Mouse (Mus musculus) layer of hippocampus, adult 9-11 months (tissue): ENCODE measurements around the gene Fpgs.

Source experiments
- DNase-seq: peaks from one replicate; pipeline ENCODE4 v3.0.0; 2022

The Fpgs gene

DNA sequence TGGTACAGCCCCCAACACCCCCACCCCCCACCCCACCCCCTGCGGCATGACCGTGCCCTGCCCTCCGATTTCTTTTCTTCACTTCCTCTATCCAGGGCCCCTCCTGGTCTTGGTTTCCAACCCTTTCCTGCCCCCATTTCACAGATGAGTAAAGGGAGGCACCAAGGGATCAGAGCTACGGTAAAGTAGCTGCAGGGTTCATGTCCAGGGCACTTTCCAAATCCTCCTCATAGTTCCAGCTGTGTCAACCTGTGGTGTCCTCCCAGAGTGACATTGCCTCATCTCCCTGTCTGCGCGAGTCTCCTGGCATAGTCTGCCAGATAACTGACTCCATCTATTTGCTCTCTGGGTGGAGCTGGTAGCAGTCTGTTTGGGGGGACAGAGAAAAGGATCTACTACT is 38.1 kb downstream of the Fpgs start:
- DNase-seq: no peak

DNA sequence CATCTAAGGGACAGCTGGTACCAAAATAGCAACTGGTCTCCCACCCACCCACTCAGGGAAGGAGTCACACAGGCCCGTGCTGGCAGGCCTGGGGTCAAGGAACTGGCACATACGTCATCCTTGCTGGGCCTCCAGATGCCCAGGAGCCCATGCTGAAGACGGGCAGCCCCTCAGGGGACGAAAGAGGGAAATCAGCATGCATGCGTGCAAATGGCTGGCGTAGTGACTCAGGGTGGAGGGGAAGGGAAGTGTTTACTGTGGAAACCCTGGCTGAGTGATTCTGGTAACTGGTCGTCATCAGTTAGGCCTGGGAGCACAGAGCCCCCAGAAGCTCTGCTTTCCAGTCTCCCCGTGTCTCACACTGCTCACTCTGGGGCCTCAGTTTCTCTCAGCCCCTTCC is 38.6 kb downstream of the Fpgs start:
- no peak for DNase-seq

DNA sequence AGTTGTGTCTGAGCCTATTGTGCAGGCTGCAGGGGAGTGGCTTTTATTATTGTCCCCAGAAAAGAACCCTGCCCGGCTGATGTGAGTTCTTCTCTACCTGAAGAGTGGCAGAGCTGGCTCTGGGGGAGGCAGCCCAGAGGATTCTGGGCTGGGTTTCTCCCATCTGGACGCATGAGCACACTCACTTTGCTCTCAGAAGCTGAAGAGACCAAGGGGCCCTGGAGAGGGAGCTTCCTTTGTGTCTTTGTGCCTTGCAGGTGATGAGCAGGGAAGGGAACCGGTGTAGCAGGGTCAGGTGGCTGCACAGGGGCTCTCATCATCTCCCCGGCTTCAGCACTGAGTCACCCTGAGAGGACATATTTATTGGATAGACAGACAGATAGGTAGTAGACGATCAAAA is 41.7 kb downstream of the Fpgs start:
- no peak for DNase-seq

DNA sequence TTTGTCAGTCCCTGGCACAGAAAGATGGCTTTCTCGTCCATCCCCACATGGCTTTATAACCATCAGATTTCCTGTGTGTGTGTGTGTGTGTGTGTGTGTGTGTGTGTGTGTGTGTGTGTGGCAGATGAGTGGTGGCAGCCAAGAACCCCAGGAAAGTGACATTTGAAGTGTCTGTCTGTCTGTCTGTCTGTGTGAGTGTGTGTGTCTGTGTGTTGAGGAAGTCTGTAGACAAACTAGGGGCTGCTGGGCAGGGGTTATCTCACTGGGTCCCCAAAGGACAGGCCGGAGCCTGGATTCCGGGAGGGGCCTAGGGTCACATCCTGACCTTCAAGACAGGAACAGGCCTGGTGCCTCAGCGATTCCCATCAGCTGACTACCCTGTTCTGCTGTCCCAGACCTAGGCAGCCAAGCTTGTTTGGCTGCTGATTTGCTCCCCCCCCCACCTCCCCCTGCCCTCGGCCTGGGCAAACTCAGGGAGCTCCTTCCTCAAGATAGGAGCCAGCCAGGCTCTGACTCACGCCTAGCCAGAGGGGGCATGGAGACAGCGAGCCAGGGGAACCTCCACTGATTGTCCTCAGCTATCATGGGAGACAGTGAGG is 42.3 kb downstream of the Fpgs start:
- no peak for DNase-seq

DNA sequence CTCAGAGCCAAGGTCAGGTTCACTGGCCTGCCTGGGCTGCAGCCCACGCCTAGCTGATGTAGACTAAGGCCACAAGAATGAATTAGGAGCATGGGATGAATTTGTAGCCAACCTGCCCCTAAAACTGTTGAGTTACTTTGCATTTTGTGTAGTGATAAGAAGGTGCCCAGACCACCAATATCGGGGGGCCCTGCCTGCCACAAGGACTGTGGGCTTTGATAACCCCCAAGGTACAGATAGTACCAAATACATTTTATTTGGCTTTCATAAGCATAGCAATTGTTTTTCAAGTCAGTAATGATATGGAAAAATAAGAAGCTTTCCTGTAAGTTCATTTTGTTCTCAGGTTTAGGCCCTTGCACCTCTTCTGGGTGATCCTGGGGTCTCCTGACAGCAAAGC is 45.1 kb downstream of the Fpgs start:
- no peak for DNase-seq

DNA sequence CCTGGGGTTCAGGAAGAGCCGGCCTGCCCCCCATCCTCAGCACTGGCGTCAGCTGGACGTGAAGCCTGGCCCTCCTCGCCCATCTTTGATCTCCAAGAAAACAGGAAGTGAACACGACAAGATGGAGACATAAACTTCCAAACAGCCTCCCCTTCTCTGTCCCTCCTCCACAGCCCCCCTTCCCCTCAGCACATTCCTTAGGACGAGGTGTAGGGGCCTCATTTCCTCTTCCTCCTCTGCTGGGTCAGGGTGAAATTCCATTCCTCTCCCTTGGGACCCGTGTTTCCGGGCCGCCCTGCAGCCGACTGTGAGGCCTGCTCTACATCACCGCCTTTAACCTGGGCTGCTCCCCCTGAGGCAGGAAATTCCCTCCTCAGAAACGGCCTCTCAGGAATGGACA is 48.1 kb downstream of the Fpgs start:
- no peak for DNase-seq

DNA sequence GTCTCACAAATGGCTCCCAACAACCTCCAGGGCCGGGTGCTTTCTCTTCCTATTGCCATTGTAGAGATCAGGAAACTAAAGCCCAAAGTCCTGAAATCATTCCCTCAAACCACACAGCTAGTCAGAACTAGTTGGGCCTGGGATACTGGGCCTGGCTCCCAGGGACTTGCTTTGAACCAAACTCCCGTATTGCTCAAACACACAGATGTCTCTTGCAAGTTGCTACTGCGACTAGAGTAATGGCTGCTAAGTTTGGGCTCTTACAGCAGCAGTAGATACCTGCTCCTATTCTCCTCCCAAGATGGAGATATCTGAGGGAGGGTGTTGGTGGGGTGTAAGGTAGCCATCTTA is 48.6 kb downstream of the Fpgs start:
- DNase-seq: no peak

DNA sequence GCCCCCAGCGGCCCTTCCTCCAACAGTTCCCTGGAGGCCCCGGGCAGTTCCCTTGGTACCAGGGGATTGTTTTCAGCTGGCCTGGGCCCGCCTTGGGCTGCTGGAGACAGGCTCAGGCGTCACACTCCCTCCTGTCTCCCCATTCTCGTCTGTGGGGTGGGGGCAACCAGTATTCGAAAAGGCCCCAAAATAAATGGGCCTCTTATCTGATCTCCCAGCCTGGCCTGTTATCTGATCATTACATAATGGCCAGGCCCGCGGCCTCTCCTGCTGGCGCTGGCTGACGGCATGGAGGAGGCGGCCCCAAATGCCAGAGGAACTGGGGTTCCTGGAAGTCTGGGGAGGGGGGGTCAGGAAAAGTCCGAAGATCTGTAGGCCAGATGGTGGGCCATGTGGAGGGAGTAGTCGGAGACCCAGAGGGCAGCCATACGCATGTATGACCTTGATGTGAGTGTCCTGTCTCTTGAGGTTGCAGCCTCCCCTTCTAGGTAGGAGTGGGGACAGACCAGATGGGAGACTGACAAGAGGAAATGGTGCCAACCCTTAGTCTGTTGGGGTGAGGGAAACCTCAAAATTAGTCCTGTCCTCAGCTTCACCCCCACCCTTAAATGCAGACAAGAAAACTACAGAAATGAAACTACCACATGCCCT is 49.1 kb downstream of the Fpgs start:
- DNase-seq: no peak

DNA sequence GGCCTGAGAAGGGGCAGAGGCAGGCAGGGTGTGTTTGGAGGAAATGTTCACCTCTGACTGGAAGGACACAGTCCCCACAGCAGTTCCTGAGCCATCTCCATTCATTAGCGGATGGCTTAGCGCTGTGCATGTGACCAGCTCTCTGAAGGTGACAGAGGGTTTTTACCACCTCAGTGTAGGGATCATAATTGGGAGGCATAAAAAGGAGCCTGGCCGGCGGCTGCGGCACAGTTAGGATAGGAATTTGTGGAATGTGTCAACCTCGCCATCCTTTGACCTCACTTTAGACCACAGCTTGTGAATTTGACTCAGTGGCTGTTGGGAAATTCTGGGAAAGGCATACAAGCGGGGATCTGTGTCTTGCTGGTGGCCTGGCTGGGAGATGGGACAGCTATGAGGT is 50.2 kb downstream of the Fpgs start:
- DNase-seq: no peak

DNA sequence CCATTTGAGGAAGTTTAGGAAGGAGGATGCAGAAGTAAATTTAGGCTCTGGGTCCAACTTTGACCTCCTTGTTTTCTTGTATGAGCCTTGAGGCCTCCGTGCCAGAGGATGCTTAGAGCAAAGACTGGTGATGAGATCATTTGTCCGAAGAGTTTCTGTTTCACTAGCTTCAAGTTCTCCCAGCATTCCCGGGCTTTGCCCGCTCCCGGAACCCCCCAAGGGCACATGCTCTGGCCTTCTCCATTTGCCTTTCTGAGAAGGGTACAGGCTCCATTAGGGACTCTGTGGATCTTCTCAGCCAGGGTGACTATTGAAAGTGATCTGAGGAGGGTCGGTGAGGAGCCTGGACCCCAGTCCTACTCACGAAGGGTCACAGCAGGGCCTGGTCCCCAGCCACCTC is 56.6 kb downstream of the Fpgs start:
- no peak for DNase-seq

DNA sequence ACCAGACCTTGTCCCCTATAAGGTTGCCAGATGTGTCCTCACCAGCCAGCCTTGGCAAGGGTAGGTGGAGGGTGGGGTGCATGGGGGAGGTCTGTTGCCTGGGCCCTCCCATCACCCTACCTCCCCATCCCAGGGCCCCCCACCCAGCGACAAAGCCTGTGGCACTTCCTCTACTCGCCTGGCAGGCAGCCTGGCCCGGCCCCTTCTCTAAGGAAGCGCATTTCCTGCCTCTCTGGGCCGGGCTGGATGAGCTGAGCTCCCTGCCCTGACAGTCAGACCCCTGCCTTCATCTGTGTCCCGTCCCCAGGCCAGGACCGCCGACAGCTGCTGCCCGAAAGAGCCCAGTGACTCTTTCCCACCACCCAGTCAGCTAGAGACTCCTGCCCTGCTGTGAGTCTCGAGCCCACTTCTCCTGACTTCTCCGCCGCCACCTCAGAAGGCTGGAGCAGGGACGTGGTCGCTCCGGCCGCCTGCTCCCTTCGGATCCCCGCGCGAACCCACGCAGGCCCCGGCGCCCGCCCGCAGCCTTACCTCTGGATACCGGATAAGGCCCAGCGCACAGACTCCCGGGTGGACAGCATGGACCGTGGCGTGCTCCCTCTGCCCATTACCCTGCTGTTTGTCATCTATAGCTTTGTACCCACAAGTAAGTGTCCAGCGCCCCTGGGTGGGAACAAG is 57.4 kb downstream of the Fpgs start, which contains the start of gene Eng:
Gene Eng, plus strand, starts transcription at position 217 of the 678 bp plus-strand sequence.
- no peak for DNase-seq

DNA sequence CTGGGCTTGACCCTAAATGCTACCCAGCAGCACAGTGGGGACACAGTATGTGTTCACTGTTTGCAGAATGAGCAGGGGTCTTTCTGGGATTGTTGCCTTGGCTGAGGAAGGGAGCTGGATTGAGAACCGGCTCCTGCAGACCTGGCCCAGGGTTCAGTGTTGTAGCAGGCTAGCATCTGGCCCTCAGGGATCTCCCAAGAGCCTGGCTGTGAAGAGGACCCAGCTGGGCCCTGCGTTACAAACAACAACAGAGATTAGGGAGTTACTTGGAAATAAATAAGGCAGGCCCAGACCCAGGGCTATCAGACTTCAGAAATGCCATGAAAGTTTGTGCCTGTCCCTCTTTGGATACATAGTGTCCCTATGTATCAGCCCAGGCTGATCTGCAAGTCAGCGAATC is 58.3 kb downstream of the Fpgs start:
- DNase-seq: no peak

DNA sequence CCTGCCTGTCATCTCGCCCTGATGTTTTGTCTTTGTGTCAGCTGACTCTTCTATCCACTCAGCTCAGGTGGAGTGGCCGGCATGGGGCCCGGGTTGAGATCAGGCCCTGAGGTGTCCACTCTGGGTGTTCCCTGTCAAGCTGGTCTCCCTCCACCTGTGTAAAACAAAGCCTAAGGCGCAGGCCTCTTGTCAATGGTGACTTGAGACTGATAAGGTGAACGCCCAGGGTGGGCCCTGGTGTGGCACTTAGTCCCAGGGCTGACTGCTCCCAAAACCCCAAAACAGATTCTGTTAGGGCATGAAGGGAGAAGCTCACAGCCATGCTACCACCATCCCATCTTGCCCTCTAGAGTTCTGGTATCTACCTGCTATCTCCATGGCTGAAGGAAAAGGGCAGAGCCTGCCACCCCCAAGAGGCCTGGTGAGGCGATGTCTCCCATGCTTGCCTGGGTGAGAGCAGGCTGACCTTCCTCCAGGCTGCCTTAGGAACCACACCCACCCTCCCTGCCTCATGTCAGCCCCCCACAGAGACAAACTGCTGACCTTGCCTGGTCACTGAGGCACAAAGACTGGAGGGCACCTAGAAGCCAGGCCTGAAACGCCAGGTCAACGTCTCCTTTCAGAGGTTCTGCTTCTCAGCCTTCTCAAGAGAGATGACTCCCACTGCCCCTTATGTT is 59.0 kb downstream of the Fpgs start:
- no peak for DNase-seq

DNA sequence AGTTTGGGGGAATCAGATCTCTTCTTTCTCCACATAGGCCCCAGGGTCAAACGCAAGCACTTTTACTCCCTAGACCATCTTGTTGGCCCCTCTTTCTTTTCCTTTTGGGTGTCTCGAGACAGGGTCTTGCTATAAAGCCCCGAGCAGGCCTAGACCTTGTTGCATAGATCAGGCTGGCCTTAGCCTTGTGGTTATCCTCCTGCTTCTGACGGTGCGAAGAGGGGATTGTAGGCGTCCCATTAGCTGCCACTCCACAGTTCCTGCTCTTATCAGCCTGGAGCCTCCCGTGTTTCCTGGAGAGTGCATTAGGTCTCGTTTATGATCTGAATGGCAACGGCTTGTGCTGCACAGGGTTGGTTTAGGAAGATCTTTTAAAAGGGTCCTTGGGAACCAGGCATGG is 59.9 kb downstream of the Fpgs start:
- DNase-seq: no peak

DNA sequence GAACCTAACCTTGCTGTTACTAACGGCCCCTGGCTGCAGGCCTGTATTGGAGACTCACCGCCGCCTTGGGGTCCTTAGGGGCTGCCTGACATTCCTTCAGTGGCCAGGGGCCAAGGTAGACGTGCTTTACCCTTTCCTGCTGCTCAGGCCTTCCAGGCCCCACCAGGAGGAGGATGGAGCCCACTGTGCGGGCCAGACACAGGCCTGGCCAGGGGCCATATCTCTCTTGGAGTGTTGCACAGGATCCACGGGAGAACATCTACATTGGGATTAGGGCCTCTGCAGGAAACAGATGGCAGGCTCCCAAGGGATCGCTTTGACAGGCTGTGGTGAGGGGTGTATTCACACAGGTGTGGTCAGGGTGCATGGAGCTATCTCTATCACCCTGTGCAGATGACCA is 61.1 kb downstream of the Fpgs start:
- no peak for DNase-seq

DNA sequence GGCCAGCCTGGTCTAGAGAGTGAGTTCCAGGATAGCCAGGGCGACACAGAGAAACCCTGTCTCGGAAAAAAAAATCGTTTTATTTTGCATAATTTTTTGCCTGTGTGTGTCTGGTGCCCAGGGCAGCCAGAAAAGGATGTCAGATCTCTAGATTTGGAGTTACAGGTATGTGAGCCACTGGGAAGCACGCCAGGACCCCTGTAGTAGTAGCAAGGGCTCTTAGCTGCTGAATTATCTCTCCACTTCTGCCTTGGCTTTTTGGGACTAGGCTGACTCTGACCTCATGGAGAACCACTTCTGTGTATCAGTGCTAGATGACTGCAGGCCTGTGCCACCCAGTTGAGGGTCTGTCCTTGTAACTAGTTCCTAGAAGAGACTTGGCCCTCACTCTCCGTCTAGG is 62.1 kb downstream of the Fpgs start:
- DNase-seq: no peak

DNA sequence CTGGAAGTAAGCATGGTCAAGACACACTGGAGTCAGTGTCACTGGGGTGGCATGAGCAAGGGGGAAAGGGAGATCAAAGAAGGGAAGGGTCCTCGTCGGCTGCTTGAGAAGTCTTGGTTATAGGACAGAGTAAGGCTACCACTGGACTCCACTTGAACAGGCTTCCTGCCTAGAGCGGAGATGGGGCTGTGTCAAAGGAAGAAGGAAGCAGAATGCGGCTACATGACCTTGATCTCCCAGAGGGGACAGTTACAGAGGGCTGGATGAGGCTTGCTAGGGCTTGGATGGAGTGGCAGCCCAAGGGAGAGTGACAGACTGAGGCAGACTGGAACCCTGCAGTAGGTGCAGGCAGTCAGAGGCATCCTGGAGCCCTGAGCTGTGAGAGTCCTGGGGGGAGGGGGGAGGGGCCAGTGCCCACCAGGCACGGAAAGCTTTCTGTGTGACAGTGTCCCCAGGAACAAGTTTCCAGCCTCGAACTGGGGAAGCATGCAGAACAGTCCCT is 63.3 kb downstream of the Fpgs start:
- no peak for DNase-seq

DNA sequence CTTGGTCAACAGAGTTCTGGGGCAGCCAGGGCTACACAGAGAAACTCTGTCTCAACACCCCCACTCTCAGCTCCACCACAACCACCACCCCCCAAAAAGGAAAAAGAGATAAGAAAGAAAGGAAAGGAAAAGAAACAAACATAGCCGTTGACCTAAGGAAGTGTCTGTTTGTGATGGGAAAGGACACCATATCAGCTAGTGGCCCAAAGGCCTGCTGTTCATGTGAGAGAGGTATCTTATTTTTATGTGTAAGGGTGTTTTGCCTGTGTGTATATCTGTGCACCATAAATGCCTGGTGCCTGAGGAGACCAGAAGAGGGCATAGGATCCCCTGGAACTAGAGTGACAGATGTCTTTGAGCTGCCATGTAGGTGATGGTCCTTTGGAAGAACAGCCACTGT is 64.3 kb downstream of the Fpgs start:
- no peak for DNase-seq

DNA sequence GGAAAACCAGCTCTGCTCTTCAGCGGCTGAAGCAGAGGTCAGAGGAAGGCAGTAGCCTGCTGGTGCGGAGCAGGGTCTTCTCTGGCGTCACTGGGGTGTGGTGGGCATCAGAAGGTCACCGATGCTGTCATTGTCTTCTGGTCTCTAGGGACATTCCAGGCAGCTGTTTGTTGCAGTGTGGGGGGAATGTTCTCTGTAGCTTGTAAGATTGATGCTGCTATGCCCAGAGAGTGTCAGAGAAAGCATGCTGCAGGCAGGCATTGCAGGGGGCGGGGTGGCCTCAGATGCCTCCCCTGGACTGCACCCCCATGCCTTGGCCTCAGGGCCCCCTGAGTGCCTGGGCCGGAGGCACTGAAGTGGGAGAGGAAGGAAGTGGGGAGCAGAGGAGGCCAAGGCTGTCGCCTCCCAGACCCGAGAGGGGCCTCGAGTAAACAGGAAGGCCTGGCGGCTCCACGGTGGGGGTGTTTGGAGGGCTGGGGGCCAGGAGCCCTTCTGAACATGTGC is 66.1 kb downstream of the Fpgs start:
- no peak for DNase-seq

DNA sequence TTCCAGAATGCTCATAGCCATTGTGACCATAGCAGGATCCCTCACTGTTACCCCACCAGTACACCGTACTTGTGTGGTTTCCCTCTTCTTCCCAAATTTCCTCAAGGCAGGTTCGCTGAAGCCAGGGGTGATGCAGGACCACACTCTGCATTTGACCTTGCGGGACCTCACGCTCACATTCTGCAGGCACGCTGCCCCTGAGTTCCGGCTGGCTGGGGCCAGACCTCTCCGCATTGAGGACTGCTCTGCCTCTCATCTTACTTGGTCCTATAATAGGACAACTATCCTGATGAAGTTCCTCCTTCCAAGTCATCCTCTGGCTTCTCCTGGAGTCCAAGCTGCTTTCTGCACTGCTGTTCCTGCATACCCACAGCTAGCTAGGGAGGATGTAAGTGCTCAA is 67.3 kb downstream of the Fpgs start:
- no peak for DNase-seq

DNA sequence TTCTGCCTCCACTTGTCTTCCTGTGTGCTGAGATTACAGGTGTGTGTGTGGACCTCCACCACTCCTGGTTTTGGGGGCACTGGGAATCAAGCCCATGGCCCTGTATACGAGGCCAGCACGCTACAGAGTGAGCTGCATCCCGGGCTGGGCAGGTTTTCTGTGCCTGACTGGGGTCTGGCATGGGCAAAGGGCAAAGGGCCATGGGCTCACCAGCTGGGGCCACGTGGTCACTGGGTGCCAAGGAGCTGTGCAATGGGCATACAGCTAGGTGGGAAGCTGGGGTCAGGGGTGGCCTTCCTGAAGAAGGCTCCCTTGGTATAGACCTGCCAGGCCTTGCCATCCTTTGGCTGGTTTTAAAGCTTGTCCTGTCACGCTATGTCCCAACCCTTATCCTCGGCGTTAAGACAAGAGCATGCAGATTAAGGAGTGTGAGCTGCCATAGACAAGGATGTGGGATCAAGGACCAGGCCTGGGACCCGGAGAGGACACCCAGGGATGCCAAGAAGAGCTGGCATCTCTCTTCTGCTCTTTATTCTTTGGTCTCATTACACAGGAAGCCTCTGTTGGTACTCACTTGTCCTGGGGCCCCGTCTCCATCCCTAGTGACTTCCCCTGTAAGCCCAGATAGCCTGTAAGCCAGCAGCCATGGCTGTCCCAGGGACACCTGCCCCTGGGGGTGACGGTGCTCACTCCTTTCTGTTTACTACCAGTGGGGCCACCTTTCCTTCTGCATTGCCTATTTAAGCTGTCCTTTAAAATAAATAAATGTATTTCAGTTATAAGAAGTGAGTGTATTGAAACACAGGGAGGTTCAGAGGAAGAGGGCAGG is 69.5 kb downstream of the Fpgs start:
- no peak for DNase-seq

DNA sequence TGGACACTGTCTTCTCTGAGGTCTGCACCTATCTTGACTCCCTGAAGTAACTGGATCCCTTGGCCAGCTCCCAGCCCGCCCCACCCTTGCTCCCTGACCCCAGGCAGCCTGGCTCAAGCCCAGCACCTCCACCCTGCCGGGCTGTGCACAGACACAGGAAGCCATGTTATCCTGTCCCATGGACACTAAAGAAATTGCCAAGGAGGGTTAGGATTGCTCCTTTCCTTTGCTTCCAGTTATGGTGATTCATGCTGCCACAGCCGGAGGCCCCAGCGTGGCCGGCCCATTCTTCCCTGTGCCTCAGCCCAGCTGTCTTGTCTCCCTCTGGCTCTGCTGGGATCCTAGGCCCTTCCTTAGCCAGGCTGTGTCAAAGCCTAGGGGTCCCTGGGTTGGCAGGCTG is 70.3 kb downstream of the Fpgs start:
- no peak for DNase-seq
